Mouse (Mus musculus) layer of hippocampus, adult 9-10 months (tissue): Measurements from ENCODE around the gene Cpa4.

Source experiments
- DNase-seq: peaks from one replicate; pipeline ENCODE4 v3.0.0; 2022; ENCODE audit warnings: low spot score

The Cpa4 gene

DNA sequence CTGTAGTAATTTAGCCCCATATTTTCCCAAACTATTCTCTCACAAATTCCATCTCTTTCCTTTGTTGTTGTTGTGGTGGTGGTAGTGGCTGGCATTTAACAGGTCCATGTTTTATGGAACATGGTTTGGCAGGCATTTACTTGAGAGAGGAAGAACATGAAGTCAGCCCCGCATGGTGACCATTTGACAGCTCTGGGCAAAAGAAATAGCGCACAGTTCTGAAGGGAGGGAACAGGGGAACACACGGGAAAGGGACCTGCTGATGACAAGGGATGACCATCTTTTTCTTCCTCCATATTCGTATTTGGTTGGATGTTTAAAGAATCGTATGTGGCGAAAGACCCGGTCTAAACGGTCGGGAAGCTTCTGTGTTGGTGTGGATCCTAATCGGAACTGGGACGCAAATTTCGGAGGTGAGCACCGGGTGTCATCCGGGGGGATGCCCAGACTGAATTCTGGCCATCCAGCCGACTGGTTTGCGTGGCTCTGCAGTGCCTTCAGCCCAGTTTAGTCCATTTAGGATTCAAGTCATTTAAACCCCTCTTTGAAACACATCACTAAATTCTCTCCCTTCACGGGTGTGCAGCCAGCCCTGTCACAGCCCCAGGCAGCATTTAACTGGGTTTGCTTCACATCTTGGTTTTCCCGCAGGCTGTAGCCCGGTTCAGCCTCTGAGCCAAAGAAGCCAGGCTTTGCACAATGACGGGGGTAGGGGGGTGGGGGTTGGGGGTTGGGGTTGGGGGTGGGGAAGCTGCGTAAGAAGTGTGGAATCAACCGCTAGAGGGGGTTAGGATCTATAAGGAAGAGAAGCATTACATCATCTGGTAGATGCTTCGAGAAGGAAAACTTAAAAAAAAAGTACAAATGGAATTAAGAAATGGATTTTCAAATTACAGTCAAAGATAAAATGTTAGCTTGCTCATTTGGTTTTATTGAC is 16.3 kb upstream of the Cpa4 start:
- DNase-seq, result no peak

DNA sequence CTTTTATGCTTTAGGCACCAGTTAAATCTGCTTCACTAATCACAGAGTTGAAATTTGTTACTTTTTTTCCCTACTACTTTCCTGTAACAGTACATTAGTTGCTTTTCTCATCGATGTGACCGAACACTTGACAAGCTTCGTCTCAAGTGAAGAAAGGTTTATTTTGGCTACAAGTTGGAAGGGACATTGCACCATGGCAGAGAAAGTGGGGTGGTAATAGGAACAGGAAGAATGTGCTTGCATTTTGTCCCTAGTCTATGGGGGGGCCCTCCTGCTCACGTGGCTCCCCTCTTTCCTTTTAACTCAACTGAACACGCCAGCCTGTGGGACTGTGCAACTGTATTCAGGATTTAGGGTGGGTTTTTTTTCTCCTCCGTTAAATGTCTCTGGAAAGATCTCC is 15.5 kb upstream of the Cpa4 start:
- DNase-seq, result no peak

DNA sequence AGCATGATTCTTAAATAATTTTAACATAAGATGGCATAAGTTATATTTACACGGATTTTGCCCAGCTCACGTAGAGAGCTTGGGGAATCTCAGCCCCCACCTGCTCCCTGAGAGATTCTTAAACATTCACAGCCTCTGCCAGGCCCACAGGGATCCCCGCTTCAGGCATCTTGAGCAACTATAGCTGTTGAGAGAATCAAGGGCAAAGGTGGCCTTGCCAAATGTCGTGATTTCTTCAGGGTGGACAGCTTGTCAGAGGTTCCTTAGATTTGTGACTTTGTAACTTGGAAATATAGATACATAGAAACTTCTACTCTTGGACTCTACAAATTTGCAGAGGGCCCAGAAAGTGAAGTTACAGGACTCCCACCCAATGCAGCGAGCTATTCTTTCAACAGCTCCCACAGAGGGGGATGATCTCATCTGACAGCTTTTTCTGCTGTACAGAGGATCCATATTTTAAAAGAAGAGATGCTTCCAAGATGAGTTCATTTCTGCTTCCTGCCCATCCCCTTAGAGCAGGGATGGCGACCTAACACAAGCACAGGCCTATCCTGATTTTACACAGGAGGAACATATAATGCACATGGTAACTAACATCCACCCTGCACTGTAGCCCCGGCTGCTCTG is 14.7 kb upstream of the Cpa4 start:
- DNase-seq, result no peak

DNA sequence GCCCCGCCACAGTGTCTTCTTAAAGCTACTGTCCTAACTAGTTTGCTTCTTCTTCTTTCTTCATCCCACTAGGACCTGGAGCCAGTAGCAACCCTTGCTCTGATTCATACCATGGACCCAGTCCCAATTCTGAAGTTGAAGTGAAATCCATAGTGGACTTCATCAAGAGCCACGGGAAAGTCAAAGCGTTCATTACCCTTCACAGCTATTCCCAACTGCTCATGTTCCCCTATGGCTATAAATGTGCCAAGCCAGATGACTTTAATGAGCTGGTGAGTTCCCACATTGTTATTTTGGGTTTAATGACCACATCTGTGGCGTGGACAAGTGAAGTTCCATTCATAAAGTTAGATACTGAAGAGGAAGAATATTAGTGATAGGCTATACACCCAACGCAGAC is 14.1 kb upstream of the Cpa4 start:
- DNase-seq, result no peak

DNA sequence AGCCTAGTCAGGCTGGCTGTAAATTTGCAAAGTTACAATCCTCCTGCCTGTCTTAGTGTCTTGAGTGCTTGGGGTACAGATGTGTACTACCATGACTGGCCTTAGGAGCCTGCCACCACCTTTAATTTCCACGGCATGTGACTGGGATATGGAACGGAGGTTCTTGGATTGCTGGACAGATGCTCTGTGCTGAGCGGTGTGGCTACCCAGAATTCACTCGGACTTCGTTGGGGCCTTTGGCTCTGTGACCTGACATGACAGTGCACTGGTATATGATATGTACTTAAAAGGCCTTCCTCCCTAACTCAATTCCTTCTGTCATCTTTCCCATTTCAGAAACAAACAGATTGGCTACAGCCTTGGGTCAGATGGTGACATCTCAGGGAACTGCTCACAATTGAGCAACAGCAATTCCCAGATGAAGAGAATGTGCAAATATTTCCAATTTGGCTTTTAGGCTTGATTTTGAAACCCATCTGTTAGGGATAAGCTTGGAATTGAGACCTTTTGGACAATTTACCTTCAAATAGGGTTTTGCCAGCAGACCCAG is 13.5 kb upstream of the Cpa4 start:
- DNase-seq, result no peak

DNA sequence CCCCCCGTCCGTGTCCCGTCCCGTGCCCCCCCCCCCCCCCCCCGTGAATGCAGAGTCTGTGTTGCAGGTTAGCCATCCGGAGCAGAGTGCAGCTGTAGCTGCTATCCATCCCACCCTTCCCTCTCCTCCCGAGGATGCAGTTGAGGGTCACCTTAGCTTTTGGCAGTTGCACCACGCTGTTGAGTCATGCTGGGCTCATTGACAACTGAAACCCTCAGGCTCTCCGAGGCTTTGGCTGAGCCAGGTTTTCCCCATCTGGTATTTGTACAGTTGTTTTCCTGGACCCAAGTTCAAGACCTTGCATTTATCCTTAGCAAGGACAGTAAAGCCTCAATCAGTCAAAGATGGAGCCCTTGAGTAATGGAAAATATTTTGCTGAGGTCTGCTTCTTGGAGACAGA is 12.1 kb upstream of the Cpa4 start:
- no peak for DNase-seq

DNA sequence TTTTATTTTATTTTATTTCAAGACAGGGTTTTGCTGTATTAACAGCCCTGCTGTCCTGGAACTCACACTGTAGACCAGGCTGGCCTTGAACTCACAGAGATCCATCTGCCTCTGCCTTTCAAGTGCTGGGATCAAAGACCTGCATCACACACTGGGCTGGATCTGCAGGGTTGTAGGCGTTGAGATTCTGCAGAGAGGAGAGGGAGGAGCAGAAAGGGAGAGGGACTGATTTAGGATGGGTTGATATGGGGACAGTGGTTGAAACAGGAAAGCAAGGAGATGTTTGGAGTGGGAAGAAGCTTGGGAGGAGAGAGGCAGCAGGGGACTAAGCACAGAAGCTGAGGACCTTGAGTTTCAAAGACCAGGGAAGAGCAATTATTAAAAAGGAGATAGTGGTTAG is 8.4 kb upstream of the Cpa4 start:
- no peak for DNase-seq

DNA sequence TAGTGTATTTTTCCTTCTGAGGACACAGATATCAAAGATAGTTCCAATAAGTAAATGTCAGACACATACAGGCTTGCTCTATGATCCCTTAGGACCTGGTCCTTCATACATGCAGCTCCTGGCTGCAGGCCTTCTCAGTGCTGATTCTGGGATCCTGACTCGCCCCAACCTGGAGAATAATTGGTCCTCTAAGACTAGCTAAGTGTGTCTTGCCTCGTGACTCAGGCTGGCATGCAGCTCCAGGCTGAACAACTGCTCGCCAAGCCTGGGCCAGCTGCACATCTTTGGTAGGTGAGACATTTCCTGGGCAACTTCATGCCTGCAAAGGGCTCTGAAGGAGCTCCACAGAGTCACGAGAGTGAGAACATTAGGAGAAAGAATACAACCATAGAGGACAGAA is 6.0 kb upstream of the Cpa4 start:
- DNase-seq, result no peak

DNA sequence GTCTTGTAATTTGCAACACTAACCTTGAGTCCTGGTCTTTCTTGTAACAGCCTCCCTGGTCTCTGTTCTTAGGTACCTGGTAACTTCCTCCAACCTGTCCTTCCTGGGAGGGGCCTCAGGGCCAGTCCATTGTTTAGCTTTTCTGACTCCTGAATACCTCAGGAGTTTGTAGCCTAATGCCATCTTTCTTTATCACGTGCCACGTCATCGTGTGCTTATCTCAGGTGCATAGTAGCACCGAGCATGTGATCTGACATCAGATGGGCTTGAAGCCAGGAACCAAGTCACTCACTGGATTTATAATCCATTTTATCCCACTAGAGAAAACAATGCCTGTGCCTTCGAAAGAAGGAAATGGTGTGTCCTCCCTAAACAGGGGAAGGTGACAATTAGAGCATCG is 4.6 kb upstream of the Cpa4 start:
- no peak for DNase-seq

DNA sequence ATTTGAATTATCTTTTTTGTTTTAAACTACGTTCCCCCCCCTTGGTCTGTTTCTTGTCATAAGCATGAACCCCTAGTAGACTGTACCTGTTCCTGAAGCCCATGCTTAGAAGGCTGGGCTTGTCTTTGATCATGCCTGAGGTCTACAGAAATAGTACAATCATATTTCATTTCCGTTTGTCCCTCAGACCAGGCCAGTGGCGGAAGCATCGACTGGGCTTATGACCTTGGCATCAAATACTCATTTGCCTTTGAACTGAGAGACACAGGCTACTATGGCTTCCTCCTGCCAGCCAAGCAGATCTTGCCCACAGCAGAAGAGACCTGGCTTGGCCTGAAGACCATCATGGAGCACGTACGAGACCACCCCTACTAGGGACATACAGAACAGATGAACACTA is 4.1 kb upstream of the Cpa4 start:
- DNase-seq, result no peak

DNA sequence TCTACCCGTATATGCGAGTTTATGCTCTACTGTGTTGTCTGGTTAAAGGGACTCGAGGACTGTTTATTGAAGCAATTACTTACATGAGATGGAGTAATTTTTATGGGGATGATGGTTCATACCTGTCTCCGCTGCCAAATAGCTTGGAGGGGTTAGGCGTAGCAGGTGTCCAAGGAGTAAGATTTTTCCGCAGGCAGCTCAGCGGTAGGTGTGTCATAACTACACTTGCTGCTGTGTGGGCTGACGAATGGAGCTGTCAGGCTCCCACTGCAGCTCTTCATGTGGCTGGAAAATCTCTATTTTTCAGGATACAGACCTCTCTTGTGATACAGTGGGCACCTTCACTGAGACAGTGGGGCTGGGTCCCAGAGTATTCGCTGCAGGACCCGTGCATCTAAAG is 1.2 kb downstream of the Cpa4 start:
- no peak for DNase-seq

DNA sequence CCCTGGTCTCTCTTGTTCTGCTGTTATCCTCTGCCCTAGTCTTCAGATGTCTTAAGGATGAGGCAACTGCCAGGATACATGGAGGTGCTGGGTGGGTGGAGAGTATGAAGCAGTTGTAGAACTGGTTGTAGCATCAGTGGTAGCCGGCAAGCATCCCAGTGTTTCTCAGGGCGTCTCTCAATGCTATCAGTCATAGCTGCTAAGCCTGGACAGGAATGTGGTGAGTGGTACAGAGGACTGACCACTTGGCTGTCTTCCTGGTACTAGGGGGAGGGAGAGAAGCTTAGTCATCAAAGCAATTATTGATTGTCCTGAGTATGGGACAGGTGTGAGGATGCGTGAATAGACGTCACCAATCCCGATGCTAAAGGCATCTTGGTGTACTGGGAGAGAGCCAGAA is 1.8 kb downstream of the Cpa4 start:
- DNase-seq, result no peak

DNA sequence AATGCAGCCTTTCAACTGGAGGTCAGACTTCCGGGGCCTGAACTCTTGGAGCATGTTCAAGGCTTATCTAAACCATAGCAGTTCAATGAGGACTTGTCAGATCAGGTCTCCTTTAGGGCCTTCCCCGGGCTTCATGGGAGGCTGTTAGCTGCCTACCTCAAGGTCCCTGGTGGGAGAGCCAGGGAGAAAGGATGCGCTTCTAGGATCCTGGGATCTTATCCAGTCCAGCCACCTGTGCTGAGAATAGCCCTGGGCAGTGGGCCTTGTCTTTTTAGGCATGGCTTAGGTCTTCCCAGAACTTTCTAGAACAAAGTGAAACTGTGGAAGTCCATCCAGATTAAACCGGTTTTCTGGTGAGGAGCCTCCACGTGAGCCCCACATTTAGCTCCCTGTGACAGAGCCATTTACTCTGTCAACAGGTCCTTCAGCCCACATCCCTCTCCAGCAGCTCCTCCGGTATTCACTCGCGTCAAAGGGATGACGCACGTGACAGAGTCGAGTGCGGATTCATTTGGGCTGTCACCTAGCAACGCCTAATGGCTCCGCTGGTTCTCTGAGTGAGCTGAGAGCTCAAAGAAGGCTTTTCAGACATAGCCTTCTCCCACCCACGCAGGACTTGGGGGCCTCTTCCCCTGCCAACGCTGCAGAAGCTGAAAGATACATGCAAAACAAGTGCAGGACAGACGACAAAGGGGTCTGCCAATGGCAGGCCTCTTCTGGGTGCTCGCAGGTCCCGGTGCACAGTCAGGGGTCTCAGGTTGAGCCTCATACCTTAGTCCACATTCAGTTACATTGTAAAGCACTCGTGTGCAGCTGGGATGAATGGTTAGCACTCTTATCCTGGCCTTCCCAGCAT is 4.5 kb downstream of the Cpa4 start:
- no peak for DNase-seq

DNA sequence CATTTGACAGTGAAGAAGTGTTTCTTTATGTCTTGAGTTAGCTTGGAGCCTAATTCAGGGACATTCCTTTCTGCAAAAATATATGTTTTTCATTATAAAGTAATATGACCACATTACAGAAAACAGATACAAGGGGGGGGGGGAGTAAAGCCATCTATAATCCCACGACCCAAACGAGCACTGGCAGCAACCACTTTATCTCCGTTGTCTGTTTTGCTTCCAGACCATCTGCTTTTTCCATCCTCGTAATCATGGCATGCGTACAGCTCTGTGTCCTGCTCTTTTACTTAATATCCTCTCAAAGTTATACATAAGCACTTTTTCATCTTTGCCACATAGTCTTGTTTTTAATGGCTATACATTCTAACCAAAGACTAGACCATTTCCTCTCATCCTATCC is 5.2 kb downstream of the Cpa4 start:
- no peak for DNase-seq

DNA sequence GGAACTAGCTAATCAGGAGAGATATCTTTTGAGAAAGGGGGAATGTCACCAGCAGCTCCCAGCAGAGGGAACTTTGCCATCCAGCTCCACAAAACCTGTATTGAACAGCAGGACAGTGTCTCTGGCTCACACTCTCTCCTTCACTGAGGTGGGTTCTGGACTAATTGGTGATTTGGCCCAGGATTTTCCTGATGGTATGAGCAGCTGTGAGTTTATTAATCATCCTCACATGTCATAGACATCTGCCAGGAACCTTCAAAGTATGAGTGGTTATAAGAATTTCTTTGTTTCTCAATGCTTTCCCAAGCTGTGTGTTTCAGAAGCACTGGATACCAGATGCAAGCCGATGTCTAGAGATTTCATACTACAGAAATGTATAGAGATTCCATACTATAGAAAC is 6.8 kb downstream of the Cpa4 start:
- DNase-seq, result no peak

DNA sequence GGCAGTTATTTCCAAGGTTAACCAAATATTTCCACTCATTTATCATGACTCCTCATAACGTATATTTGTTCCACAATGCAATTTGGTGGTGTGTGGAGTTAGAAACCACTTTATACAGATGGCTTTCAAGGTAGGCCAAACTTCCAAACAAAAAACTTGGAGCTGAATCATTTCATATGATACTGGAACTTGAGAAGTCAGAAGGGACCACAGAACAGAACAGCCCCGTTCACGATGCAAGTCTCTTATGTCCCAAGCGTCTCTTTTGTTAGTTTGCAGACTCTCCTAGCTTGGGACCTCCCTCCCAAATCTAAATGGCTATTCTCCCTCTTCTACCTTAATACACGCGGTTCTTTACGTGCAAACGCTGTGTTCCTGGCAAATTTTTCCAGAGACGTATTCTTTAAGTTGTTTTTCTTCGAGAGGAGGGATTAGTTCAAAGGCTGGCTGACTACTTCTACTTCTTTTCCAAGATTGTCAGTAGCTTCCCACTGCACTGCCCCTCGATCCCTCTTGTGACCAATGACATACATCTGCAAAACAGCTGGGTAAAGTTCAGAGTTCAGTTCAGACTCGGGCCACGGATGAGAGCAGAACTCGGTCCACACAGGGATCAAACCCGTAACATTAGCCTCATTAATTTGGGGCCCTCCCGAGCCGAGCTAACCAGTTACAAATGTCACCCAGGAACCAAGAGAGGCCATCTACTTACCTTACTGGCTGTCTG is 8.5 kb downstream of the Cpa4 start:
- DNase-seq, result no peak

DNA sequence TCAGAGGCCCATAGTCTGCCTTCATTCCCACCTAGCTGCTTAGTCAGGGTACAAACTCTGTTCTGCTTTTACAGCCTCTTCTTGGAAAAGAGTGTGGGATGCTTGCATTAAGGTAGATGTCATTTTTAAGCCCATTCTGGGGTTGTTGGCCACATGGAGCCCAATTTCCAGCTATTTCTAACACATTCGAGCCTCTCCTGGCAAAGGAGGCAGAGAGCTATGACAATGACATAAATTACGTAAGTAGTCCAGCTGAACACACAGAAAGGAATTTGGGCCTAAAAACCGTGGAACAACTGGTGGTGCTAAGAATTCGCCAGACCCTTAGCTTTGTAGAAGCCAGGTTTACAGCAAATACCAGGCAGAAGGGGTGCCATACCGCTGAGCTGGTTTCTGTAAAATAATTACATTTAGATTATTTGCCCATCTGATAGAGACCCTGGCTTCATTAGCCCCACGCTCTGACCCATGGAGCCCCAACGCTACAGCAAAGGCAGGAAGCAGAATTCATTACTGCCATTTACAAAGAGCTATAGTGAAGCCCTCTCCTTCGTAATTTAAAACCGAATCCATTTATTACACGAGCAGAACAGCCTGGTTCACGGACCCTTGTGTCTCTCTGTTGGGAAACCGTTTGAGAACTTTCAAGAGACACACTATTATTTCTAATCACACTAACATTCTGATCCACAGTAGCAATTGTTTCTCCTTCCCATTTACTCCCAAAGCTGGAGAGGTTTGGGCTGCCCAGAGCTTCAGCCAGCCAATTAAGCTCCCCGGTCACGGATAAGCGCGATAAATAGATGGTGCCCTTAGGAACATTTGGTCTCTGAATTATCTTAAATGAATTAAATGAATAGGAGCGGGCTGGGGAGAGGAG is 12.0 kb downstream of the Cpa4 start:
- no peak for DNase-seq

DNA sequence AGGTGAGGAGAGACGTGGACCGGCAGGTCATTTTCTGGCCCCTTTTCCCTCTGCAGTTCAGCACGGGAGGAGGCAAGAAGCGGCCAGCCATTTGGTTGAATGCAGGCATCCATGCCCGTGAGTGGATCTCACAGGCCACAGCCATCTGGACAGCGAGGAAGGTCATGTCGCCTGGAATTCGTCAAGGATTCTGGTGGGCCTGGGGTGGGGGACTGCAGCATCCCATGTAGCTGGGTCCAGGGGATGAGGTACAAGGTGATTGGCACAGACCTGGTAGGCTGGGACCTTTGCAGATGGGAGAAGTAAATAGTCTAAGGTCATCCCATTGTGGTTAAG is 12.6 kb downstream of the Cpa4 start:
- DNase-seq, result no peak

DNA sequence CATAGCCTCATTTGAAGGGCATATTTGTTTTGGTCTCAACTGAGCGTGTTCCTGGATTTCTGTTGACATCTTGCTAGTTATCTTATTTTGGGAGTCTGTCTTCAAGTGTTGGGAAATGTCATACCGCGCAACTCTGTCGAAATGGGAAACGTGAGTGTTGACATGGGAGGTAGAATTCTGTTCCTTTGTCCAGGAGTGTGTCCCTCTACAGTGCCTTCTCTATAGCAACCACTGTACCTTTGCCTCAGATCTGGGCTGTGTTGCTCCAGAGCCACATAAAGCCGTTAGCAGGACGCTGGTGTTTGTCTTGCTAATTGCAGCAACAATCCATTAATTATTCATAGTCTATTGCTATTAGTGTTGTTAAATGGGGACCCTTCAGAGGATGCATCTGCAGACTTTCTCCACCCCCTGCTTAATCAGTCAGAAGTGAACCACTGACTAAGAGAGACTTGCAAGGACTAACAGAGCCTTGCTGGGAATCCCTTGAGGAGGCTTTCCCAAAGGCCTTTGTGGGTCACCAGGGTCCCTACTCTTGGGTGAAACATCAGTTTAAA is 18.8 kb downstream of the Cpa4 start:
- no peak for DNase-seq

DNA sequence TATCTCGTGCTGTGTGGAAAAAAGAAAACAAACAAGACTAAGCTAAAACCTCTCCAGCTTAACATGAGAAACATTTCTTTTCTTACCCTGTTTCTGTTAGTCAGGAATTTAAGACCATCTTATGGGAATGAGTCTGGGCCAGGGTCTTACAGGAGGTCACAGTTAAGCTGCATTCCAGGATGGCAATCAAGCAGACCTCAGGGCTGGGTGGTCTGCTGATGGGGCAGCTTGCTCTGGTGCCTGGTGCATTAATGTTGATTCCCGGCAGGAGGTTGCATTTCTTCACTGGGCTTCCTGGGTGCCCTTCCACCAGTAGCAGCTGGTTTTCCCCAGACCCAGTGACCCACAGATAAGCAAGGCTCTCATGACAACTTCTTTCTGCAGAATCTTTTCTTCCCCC is 21.6 kb downstream of the Cpa4 start:
- no peak for DNase-seq
